Mouse (Mus musculus): ENCODE results near the gene Gm20388.

The Gm20388 gene

DNA sequence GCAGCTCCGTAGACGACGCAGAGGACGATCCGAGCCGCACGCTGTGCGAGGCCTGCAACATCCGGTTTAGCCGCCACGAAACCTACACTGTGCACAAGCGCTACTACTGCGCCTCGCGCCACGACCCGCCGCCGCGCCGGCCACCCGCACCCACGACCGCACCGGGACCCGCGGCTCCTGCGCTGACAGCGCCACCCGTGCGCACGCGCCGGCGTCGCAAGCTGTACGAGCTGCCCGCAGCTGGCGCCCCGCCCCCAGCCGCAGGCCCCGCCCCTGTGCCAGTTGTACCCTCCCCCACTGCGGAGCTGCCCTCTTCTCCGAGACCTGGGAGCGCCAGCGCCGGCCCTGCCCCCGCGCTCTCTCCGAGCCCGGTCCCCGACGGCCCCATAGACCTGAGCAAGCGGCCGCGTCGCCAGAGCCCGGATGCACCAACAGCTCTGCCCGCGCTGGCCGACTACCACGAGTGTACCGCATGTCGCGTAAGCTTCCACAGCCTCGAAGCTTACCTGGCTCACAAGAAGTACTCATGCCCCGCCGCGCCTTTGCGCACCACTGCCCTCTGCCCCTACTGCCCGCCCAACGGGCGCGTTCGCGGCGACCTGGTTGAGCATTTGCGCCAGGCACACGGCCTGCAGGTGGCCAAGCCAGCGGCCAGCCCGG is 2425.7 kb downstream of the Gm20388 start:
- peak; percentile 83 for DNase-seq (ENCODE audit: extremely low spot score)

DNA sequence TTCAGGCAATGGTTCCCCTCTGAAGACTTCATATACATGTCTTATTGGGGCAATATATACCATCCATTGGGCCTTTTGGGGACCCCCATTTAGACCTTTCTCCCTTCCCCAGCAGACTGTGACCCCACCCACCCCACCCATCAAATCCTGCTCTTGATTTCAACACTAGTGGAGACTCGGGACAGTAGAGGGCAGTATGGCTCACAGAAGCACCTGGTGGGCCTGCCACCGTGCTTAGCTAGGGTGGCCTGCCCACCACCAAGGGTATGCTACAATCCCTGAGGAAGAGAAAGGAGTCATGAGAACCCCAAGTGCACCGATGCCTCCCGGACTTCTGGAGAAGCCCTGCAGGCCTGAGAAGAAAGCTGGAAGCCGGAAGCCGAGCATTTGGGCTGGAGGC is 2428.2 kb downstream of the Gm20388 start:
- DNase-seq (ENCODE audit: extremely low spot score), result no peak

DNA sequence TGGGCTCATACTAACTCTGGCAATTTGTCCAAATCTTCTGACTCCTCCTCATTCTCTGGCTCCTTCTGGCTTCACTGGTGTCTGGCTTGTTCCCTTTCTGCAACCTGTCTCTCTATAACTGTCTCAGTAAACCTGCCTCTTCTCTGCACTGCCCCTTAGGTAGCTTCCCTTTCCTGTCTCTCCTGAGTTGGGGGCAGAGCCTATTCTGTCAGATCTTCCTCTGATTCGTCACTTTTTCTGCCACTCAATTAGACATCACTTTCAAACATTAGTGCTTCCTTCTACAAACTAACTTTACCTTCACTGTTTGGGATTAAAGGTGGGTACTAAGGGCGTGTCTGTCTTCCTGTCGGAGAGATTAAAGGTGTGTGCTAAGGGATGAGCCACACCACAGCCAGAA is 2430.1 kb downstream of the Gm20388 start:
- no peak for DNase-seq (ENCODE audit: extremely low spot score)

DNA sequence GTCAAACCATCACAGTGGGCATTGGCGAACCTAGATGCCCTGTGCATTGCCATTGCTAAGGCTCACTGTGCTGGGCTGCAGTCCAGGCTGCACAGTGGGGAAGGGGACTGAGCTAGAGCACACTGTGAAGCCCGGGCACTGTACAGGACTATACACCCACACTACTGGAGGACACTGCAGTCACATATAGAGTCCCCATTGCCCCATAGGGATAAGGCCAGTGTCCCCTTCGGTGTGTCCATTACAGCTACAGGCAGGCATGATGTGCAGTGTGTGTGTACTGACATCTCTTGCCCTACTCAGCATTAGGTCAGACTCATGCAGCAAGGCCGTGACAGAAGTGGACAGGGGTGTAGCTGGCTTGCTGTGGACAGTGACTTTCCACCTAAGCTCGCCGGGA is 2431.1 kb downstream of the Gm20388 start:
- no peak for DNase-seq (ENCODE audit: extremely low spot score)

DNA sequence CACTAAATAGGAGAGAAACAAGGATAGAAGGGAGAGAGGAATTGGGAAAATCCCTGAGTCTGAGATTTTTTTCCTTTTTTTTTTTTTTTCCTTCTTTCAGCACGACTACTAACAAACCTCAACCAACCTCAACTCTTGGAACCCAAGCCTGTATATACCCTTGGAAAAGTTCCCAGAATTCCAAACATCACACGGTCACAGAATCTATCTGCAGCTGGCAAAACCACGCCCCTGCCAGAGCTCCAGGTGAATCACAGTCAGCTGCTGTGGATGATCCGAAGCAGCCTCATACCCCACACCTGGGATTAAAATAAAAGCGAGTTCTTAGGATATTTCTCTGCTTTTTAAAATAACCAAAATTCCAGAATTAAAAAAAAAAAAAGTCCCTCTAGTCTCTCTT is 2431.7 kb downstream of the Gm20388 start:
- no peak for DNase-seq (ENCODE audit: extremely low spot score)

DNA sequence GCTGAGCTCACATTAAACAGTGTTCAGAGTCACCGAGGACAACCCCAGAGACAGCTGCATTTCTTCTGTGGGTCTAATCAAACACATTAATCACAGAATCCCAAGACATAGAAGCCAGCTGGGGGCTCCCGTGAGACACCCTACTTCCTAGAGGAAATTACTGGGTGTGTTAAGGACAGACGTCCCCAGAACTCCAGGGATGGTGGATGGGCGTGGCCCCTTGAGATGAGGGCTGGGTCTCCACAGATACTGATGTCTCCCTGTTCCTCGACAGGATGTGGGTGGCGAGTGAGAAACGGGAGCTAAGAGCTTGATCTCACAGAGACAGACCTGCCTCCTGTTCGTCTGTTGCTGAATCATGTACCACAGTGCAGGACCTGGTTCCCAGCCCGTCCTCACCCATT is 2432.2 kb downstream of the Gm20388 start:
- no peak for DNase-seq (ENCODE audit: extremely low spot score)

DNA sequence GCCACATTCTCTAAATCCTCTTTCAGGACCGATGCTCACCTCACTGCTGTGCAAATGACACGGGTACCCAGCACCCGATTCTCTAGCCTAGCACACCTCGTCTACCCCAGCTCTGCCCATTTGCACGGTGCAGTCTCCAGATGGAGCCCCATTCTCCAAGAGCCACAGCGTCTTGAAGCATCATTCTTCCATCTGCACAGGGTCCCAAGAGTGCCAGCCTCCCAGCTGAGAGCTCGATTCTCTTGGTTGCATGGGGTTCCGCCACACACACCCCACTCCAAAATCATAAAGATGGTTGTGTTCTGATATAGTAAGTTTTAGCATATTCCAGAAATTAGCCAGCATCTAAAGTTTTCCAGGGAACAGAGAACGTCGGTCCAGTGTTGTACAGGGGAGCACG is 2432.7 kb downstream of the Gm20388 start:
- DNase-seq (ENCODE audit: extremely low spot score), result no peak

DNA sequence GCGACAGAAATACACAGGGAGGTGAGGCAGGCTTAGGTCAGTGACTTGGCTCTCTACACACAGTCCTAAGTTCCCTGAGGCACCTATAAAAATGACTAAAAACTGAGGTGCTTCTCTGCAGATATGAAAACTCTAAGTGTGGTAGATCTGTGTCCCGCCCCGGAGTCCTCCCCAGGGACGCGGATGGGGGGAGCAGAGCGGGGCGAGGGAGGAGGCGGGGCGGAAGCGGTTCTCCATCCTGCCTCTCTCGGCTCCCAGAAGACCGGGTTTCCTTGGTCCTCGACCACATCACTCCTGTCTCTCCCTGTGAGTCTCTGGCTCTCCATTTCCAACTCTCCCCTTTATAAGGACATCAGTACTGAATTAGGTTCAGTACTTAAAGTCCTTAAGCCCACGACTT is 2433.1 kb downstream of the Gm20388 start:
- peak; percentile 37 for DNase-seq (ENCODE audit: extremely low spot score)

DNA sequence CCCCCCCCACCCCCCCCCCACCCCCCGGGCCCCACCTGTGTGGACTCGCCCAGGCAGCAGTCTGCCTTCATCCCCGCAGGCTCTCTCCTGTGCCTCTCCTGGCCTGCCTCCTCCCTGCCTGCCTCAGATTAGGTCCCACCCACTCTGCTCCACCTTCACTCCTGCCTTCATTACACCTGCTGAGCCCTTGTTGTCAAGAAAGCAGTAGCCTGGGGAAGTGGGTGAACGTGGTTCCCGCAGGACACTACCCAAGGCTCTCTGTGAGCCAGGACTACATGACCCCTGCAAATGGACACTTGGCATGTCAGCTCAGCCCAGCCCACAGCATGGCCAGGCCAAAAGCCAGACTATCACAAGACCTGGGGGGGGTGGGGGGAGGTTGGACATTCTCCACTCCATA is 2433.6 kb downstream of the Gm20388 start:
- no peak for DNase-seq (ENCODE audit: extremely low spot score)

DNA sequence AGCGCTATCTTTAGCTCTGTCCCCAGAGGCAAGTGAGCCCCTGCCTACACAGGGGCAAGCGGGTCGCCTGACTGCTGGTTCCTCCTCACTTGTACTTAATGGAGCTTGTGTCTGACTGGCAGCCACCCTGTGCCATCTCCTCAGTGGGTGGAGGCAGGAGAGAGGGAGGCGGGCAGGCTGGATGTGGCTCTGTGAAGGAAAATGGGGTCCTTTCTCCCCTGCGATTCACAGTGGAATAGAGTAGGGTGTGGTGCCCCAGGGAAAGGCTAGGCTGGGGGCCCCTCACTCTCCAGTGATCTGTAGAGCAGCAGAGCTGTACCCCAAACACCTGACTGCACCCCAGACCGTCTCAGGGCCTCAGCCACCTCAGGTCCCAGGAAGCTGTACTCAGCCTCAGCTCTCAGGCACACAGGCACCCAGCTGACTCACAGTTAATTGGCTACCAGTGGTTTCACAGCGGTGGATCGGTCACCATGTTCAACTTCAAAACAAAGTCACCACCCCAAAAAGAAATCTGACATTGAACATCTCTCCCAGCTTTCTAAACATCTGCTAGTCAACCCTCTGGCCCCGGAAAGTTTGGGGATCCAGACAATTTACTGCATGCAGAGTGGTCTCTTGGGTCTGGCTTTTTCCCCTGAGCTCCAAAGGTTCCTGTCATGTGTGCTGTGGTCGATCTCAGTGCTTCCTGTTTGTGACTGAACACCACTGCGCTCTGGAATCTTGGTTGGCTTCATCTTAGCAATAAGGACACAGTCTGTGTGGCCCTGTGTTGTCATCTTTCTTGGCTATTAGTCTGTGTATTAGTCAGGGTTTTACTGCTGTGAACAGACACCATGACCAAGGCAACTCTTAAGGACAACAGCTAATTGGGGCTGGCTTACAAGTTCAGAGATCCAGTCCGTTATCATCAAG is 2434.8 kb downstream of the Gm20388 start:
- no peak for DNase-seq (ENCODE audit: extremely low spot score)

DNA sequence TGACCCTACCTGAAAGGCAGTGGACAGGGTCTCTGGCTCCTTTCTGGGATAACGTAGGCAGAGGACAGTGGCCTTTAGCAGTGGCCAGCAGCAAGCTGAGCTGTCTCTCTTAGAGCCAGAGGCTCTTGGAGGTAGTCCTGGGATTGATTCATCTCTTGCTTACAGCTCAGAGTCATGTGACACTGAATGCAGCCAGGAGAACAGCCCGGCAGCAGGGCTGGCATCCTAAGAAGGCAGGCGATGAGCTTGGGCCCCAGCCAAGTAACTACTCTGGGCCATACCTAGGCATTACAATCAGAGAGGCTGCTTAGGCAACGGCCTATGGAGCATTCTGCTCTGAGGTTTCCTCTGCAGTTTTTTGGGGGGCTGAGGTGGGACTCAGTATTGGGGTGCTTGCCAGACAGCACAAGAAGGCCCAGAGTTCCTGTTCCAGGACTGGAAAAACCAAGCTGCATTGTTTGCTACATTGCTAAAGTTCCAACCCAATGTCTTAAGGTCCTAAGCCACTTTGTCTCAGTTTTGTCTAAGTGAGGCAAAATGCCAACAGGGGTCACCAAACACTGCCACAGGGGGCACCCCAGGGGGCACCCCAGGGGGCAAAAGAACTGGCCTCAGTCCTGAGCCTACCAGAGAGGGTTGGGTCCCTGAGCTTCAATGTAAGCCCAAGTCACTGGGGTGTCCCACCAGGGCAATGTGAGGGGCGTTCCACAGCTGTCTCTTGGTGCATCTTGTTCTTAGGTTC is 2437.3 kb downstream of the Gm20388 start:
- no peak for DNase-seq (ENCODE audit: extremely low spot score)

DNA sequence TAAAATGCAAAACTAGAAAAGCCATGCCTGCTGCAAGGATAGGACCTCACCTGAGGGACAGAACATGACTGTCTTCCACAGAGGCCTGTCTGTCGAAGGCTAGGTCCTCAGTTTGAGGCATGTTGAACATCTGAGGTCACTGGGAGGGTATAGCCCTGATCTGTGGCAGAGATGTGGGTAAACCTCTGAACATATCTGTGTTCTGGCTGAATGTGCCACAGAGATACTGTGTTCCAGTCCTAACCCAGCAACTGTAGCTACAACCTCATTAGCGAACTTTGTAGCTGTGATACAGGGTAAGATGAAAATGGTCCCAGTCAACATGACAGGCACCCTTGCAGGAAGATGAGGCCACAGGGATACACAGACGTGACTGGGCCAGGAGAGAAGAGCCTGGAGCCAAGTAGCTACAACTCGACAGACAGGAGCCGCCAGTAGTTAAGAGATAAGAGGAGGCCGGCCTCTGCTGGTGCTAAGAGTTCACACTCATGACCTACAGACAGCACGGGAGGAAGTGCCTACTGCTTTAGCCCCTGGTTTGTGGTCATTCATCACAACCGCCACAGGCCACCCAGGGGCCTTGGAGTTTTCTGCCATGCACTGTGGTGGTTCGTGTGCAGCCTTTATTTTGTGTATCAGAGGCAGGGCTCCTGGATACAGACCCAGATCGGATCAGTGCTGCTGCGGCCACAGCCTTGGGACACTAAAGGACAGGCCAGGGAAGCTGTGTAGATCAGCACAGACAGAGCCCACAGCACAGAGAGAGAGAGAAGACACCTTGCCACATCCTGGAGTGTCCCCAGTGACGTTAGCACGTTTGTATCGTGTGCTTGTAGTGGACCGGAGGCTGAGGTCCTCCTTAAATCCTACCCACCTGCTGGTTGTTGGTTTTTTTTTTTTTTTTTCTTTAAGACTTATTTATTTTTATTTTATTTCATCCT is 2439.0 kb downstream of the Gm20388 start:
- DNase-seq (ENCODE audit: extremely low spot score), result no peak

DNA sequence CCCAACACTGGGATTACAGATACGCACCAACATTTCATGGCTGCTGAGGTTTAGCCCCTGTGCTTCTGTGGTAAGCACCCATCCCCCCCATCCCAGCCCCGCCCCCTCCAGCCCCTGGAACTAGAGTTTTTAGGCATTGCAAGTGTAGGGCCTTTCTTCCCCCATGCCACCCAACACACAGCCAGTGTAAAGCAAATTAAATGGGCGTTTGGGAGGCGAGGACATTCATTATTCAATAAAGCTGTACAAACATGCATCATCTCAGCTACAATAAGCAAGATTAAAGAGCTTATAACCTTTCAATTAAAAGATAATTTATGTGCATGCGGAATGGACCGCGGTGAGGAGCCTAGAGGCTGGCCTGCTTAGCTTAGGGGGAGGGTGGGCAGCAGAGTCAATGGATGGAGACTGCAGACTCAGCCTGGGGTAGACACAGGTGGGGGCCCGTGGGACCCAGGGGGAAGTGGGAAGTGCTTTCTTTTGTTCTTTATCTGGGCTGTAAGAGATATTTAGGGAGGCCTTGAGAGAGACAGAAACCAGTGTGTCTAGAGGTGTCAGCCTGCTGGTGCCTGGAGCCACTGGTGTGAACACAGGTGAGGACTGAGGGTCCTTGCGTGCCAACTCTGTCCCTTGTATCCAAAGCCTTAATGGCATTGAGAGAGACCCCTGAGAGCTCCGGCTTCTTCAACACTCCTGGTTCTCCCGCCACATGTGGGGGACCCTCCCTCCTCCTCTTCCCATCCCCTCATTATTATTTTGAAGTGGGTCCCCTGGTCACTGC is 2439.9 kb downstream of the Gm20388 start:
- no peak for DNase-seq (ENCODE audit: extremely low spot score)

DNA sequence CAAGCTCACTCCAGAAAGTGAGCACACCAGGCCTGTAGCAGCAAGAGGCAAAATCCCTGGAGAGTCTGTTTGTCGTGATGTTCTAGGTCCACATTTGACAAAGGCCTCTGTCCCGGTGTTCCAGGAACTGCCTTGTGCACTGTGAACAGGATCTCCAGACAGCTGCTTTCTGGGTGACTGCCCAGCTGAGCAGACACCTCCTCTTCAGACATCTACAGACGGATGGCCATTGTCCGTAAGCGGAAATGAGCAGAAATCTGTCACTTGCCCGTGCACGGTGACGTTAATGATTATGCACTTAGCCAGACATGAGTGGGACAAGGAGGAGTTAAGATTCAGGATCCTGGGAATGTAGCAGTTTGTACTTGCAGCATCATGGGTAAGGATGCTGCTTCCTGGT is 2443.5 kb downstream of the Gm20388 start:
- DNase-seq (ENCODE audit: extremely low spot score), result no peak

DNA sequence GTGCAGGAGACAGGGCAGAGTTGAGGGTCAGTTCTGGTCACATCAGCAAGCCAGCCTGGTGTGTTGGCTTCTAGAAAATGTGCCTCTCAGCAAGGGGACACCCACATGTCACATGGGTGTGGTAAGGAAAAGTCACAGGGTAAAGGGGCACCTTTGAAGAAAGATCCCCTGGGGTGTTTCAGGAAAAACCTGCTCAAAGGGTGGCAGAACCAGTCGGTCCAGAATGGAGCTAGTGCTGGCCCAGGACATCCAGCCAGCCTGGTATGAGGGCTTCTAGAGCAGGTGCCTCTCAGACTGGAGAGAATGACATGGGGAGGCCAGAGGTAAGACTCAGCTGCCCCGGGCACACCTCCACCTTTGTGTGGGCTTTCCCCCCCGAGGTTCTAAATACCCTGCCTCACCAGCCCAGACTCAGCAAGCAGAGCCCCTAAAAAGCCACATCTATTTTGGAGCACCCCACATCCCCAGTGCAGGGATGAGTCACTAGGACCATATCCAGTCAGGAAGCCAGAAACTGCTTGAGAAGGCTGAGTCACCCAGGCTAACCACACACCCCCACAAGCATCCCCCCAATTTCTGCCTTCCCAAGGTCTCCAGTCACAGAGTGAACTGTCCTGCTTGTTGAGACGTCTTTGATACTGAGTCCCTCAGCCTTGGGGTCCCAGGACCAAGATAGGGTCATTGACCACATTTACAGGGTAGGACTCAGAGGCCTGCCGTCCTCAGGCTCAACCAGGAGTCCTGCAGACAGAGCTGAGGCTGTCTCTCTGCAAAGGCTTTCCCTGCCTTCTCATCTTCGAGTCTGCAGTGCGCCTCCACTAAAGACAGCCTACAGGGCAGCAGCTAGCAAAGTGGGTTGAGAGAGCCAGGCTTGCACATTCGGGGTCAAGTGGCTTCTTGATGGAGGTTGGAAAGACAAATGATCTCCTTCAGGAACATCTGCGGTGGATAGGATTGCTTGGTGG is 2445.3 kb downstream of the Gm20388 start:
- DNase-seq (ENCODE audit: extremely low spot score), result no peak

DNA sequence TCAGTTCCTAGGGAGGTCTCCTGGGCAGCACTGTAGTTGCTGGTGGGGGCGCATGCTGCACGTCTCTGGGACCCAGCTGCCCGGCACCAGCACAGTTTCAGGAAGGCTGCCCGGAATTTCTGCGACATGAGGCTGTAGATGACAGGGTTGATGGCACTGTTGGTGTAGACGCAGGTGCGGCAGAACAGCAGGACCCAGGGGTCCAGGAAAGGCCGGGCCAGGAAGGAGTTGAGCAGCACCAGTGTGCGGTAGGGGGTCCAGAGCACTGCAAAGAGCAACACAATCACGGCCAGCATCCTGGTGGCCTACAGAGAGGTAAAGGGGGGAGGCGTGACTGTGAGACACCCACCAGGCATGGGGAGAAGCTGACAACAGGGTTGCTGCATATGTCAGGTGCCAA is 2446.6 kb downstream of the Gm20388 start:
- DNase-seq (ENCODE audit: extremely low spot score), result no peak

DNA sequence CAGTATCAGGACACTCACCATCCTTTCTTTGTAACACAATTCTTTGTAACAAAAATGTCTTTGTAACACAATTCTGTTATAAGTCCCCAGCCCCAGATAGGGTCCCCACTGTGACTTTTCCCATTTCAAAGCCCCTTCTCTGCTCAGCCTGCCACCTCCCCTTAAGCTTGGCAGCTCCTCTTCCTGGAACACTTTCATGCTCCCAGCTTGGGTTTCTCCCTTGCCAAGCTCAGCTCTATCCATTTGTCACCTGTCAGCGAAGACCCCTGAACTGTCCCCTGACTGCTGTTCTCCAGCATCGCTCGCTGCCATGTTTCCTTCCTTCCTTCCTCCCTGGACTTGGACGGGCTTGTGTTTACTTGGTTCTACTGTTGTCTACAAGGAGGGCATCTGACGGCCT is 2447.0 kb downstream of the Gm20388 start:
- DNase-seq (ENCODE audit: extremely low spot score), result no peak

DNA sequence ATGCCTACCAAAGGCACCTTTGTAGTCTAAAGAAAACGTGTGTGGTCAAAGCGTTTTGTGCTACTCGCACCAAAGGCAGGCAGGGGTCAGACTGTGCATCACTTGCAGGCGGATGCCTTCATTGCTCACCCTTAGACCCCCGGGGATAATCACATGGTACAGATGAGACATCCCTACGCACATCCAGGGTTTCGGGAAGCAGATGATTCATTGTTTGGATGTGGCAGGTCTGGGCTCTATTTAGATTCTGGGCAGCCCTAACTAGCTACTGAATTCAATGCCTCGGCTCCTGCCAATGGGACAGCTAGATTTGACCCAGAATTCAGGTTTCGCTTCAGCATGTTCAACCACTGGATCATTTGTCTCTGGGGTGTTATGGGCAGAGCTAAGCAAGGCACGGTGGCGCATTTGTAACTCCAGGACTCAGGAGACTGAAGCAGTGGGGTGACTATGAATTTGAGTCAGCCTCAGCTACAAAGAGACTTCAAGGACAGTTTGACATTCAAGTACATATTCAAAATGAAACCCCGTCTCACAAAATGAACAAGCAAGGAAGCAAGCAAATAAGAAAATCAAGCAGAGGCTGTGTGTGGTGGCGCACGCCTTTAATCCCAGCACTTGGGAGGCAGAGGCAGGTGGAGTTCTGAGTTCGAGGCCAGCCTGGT is 2448.6 kb downstream of the Gm20388 start:
- no peak for DNase-seq (ENCODE audit: extremely low spot score)

All from embryo, embryonic 9.5 days (tissue).